Mouse (Mus musculus): ENCODE results near the gene Polr1a. TPM values are rescaled to one million over a fixed set of nuclear protein-coding genes. Genes with fewer than 3 reads are reported as not detected.
"Not testable (repeated sequence)": the region's sequence is repeated elsewhere in the genome, so short reads cannot be mapped to it uniquely, and the experiment has no call there.

Polr1a gene
- polyA plus RNA-seq, 1 experiment from 2014 or later: 13.0 TPM

DNA sequence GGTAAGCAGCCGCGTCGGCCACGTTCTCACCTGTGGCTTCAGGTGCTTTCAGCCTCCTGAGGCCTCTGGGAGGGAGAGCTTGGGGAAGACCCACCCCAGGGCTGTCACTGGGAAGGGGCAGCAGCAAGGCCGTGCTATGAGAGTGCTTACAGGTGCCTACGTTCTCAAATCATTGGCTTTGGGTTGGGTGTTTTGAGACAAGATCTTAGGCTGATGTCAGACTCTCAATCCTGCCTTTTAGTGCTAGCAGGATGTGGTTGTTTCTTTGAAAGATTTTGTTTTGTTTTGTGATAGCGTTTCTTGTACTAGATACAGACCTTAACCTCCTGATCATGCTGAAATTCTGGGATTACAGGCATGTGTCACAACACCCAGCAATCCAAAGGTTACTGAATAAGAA is 11.9 kb downstream of the Polr1a start:
- no peak overlapping the region for H3K4me3 ChIP-seq (replicated peaks)
- no peak overlapping the region for H3K4me2 ChIP-seq
- no peaks in the 10 kb centered on the region for H3K9me3 ChIP-seq (replicated peaks)
- H3K9ac ChIP-seq: no peak overlapping the region
- H3K27ac ChIP-seq (replicated peaks): no peak overlapping the region
- H3K27me3 ChIP-seq: no peaks in the 10 kb centered on the region
- no peaks in the 10 kb centered on the region for H3K4me1 ChIP-seq (replicated peaks)
- 82% methylated on average over 7 of the region's 7 CpGs for WGBS (ENCODE audit: insufficient replicate concordance)
- no peak for ATAC-seq (ENCODE audit: insufficient read depth)
- peaks cover 85% of the 10 kb centered on the region for H3K36me3 ChIP-seq (replicated peaks)

DNA sequence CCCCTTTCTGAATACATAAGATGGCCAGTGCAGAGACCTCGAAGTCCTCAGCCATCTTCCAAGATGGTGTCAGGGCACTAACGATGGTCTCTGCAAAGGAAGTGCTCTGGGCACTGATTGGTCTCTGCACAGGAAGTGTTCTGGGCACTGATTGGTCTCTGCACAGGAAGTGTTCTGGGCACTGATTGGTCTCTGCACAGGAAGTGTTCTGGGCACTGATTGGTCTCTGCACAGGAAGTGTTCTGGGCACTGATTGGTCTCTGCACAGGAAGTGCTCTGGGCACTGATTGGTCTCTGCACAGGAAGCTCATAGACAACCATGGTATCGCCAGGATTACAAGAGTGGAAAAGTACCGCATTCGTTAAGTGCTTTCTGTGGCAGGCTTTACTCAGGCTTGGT is 16.4 kb downstream of the Polr1a start:
- not testable (repeated sequence) for H3K4me1 ChIP-seq (replicated peaks); H3K4me3 ChIP-seq (replicated peaks); H3K27me3 ChIP-seq; H3K9ac ChIP-seq; ATAC-seq (ENCODE audit: insufficient read depth); H3K9me3 ChIP-seq (replicated peaks); H3K27ac ChIP-seq (replicated peaks); H3K4me2 ChIP-seq
- WGBS (ENCODE audit: insufficient replicate concordance): 47% methylated on average over 5 of the region's 5 CpGs
- H3K36me3 ChIP-seq (replicated peaks): peaks cover 75% of the 10 kb centered on the region

GRCm38 (mm10) chr6:71927911-71928310 is 19.1 kb downstream of the Polr1a start:
- no peak overlapping the region for H3K4me2 ChIP-seq
- no peaks in the 10 kb centered on the region for H3K9me3 ChIP-seq (replicated peaks)
- H3K4me1 ChIP-seq (replicated peaks): no peaks in the 10 kb centered on the region
- H3K4me3 ChIP-seq (replicated peaks): no peak overlapping the region
- ATAC-seq (ENCODE audit: insufficient read depth): no peak
- H3K9ac ChIP-seq: no peak overlapping the region
- H3K36me3 ChIP-seq (replicated peaks): peaks cover 76% of the 10 kb centered on the region
- no peak overlapping the region for H3K27ac ChIP-seq (replicated peaks)
- H3K27me3 ChIP-seq: no peaks in the 10 kb centered on the region

- Histone ChIP-seq H3K27ac (replicated peaks) (no peak overlapping the region), H3K4me1 (replicated peaks) (no peaks in the 10 kb centered on the region)
These were observed 21.2 kb downstream of the Polr1a start for GRCm38 (mm10) chr6:71930053-71930452.

DNA sequence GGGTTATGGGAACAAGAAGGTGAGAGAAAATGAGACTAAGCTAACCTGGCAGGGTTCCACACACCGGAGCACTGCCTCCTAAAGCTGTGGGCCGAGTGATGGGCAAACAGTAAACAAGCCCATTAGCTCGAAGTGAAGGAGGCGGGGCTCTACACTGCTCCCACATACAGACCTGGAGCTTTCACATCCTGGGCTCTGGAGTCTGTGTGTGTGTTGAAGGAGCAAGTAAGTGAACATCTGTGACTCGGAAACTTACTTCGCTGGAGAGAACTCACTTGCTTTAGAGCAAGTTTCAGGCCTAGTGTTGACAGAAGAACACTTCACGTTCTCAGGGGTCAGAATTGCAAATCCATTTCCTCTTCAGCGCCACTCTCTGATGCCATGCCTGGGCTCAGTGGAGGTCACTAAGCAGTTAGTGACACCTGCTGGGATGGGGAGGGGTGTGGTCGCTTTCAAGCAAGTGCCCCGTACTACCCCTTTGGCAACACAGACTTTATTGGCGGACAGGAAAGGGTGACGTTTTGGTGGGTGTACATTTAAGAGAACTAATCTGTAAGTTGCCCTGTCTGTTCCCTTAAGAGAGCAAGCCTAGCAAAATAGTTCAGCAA is 22.1 kb downstream of the Polr1a start:
- Histone ChIP-seq H3K4me2 (no peak overlapping the region), H3K4me3 (replicated peaks) (no peak overlapping the region), H3K9me3 (replicated peaks) (no peaks in the 10 kb centered on the region), H3K9ac (no peak overlapping the region), H3K27ac (replicated peaks) (0 out of 2 replicates have a peak overlapping the region, but pooled peaks have one; percentile 38), H3K36me3 (replicated peaks) (peaks cover 83% of the 10 kb centered on the region), H3K4me1 (replicated peaks) (no peaks in the 10 kb centered on the region), H3K27me3 (no peaks in the 10 kb centered on the region)
- 75% methylated on average over 12 of the region's 12 CpGs for WGBS (ENCODE audit: insufficient replicate concordance)
- no peak for ATAC-seq (ENCODE audit: insufficient read depth)

More at GRCm38 (mm10) chr6:71930053-71930452, 21.2 kb downstream of the Polr1a start:
- no peaks in the 10 kb centered on the region for H3K27me3 ChIP-seq
- peaks cover 79% of the 10 kb centered on the region for H3K36me3 ChIP-seq (replicated peaks)
- no peaks in the 10 kb centered on the region for H3K9me3 ChIP-seq (replicated peaks)
- ATAC-seq (ENCODE audit: insufficient read depth): peak; percentile 31; the same call in 1 of the 2 replicates
- WGBS (ENCODE audit: insufficient replicate concordance): 68% methylated on average over 10 of the region's 10 CpGs
- H3K4me3 ChIP-seq (replicated peaks): no peak overlapping the region
- H3K4me2 ChIP-seq: no peak overlapping the region
- no peak overlapping the region for H3K9ac ChIP-seq

DNA sequence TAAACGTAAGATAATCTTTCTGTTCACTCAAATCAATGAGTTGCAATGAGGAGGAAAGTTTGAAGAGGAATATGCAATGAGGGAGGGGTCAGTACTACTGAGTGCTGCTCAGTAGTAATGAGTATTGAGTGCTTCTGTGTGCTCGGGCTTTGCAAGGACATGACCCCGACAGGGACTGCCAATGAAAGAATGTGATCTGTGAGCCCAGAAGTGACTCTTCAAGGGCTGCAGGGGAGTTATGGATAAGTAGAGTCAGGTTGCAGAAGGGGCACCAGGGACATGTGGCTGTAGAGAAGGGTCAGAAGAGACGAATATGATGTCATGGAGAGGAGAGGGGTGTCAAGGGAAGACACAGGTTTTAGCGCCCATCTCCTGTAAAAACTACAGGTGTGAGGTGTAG is 23.5 kb downstream of the Polr1a start:
- 71% methylated on average over 5 of the region's 5 CpGs for WGBS (ENCODE audit: insufficient replicate concordance)
- ATAC-seq (ENCODE audit: insufficient read depth): no peak

DNA sequence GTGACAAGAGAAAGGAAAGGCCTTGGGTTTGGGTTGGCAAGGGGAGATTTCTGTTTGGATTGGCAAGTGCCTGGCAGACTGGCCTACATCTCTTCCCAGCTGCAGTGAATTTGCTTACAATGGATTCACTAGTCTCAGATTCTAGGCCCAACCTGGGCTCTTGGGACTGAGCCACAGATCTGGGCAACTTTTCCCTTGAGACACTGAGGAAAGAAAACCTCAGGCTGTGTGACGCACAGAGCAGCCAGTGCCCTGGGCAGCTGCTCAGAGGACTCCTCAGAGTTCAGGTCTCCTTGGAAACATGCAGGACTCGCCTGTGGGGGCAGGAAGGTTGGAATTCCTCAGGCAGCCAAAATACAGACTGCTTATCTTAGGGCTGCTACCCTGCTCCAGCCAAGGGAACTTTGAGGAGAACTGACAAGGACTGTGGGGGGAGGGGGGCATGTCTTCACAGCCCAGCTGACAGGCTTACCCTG is 25.3 kb downstream of the Polr1a start:
- H3K9ac ChIP-seq: no peak overlapping the region
- no peak overlapping the region for H3K4me2 ChIP-seq
- ATAC-seq (ENCODE audit: insufficient read depth): no peak
- no peak overlapping the region for H3K27ac ChIP-seq (replicated peaks)
- 73% methylated on average over 2 of the region's 2 CpGs for WGBS (ENCODE audit: insufficient replicate concordance)
- no peaks in the 10 kb centered on the region for H3K9me3 ChIP-seq (replicated peaks)
- H3K4me1 ChIP-seq (replicated peaks): no peaks in the 10 kb centered on the region
- H3K36me3 ChIP-seq (replicated peaks): peaks cover 92% of the 10 kb centered on the region
- H3K27me3 ChIP-seq: no peaks in the 10 kb centered on the region
- no peak overlapping the region for H3K4me3 ChIP-seq (replicated peaks)

More for the DNA sequence above, 23.5 kb downstream of the Polr1a start:
- no peaks in the 10 kb centered on the region for H3K27me3 ChIP-seq
- H3K4me2 ChIP-seq: no peak overlapping the region
- H3K9ac ChIP-seq: no peak overlapping the region
- no peaks in the 10 kb centered on the region for H3K4me1 ChIP-seq (replicated peaks)
- H3K27ac ChIP-seq (replicated peaks): no peak overlapping the region
- peaks cover 85% of the 10 kb centered on the region for H3K36me3 ChIP-seq (replicated peaks)
- H3K9me3 ChIP-seq (replicated peaks): no peaks in the 10 kb centered on the region
- no peak overlapping the region for H3K4me3 ChIP-seq (replicated peaks)

GRCm38 (mm10) chr6:71935737-71936136 is 26.9 kb downstream of the Polr1a start:
- WGBS (ENCODE audit: insufficient replicate concordance): 73% methylated on average over 2 of the region's 2 CpGs
- Histone ChIP-seq H3K27me3 (no peaks in the 10 kb centered on the region), H3K4me1 (replicated peaks) (no peaks in the 10 kb centered on the region), H3K4me2 (no peak overlapping the region), H3K4me3 (replicated peaks) (no peak overlapping the region), H3K27ac (replicated peaks) (no peak overlapping the region; the same call in 1 of the 2 replicates), H3K9me3 (replicated peaks) (no peaks in the 10 kb centered on the region), H3K36me3 (replicated peaks) (peaks cover 86% of the 10 kb centered on the region), H3K9ac (no peak overlapping the region)
- no peak for ATAC-seq (ENCODE audit: insufficient read depth)

- 79% methylated on average over 6 of the region's 6 CpGs for WGBS (ENCODE audit: insufficient replicate concordance)
- no peaks in the 10 kb centered on the region for H3K9me3 ChIP-seq (replicated peaks)
- no peak overlapping the region for H3K9ac ChIP-seq
- H3K4me1 ChIP-seq (replicated peaks): no peaks in the 10 kb centered on the region
- H3K4me2 ChIP-seq: no peak overlapping the region
- H3K36me3 ChIP-seq (replicated peaks): peaks cover 66% of the 10 kb centered on the region
- no peak overlapping the region for H3K4me3 ChIP-seq (replicated peaks)
- H3K27ac ChIP-seq (replicated peaks): no peak overlapping the region
- H3K27me3 ChIP-seq: no peaks in the 10 kb centered on the region
- ATAC-seq (ENCODE audit: insufficient read depth): no peak
These were observed 32.1 kb downstream of the Polr1a start for GRCm38 (mm10) chr6:71940912-71941311.

GRCm38 (mm10) chr6:71945101-71945500 is 36.2 kb downstream of the Polr1a start:
- Histone ChIP-seq H3K27ac (replicated peaks) (no peak overlapping the region), H3K4me1 (replicated peaks) (0 out of 2 replicates have a peak, but pooled peaks cover 2% of the 10 kb centered on the region), H3K9me3 (replicated peaks) (no peaks in the 10 kb centered on the region), H3K4me3 (replicated peaks) (no peak overlapping the region), H3K36me3 (replicated peaks) (peaks cover 60% of the 10 kb centered on the region), H3K27me3 (no peaks in the 10 kb centered on the region), H3K4me2 (no peak overlapping the region), H3K9ac (no peak overlapping the region)
- 84% methylated on average over 6 of the region's 6 CpGs for WGBS (ENCODE audit: insufficient replicate concordance)
- no peak for ATAC-seq (ENCODE audit: insufficient read depth)

DNA sequence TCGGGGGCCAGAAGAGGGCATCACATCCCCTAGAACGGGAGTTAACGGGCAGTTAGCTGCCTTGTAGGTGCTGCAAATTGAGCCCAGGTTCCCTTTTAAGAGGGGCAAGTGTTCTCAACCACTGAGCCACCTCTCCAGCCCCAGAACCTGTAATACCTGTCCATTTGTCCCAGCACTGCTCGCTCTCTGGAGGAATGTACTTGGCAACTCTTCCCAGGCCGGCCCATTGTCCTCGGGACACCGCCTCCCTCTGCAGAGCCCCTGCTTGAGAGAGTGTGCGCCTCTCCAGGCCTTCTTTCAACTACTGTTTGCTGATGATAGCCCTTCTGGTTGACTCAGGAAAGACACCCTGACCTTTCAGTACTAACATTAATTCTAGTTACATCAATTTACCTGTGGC is 37.3 kb downstream of the Polr1a start:
- H3K9me3 ChIP-seq (replicated peaks): no peaks in the 10 kb centered on the region
- 0 out of 2 replicates have a peak, but pooled peaks cover 2% of the 10 kb centered on the region for H3K4me1 ChIP-seq (replicated peaks)
- H3K4me2 ChIP-seq: no peak overlapping the region
- WGBS (ENCODE audit: insufficient replicate concordance): 87% methylated on average over 8 of the region's 8 CpGs
- no peak overlapping the region for H3K27ac ChIP-seq (replicated peaks)
- no peaks in the 10 kb centered on the region for H3K27me3 ChIP-seq
- ATAC-seq (ENCODE audit: insufficient read depth): no peak
- peaks cover 58% of the 10 kb centered on the region for H3K36me3 ChIP-seq (replicated peaks)
- H3K9ac ChIP-seq: no peak overlapping the region
- H3K4me3 ChIP-seq (replicated peaks): no peak overlapping the region

DNA sequence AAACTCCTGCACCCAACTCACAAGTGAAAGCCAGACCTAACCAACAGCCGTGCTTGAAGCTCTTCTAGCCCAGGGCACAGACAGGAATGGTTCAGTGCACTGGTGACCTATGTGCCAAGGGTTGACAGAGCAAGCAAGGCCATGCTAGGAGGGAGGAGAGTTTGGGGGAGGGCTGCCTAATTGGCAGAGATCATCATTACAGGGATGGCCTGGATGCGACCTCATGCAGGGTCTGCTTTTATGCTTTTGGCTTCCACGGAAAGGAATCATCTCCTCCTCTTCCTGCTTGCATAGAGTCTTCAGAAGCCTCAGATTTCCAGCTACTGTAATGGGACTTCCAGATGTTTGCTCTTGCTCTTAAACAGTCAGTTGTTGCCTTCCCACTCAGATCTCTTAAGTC is 40.9 kb downstream of the Polr1a start:
- Histone ChIP-seq H3K9ac (no peak overlapping the region), H3K27me3 (no peaks in the 10 kb centered on the region), H3K4me2 (no peak overlapping the region), H3K36me3 (replicated peaks) (peaks cover 74% of the 10 kb centered on the region), H3K4me3 (replicated peaks) (no peak overlapping the region), H3K27ac (replicated peaks) (no peak overlapping the region), H3K9me3 (replicated peaks) (no peaks in the 10 kb centered on the region), H3K4me1 (replicated peaks) (0 out of 2 replicates have a peak, but pooled peaks cover 2% of the 10 kb centered on the region)
- no peak for ATAC-seq (ENCODE audit: insufficient read depth)
- 66% methylated on average over 3 of the region's 3 CpGs for WGBS (ENCODE audit: insufficient replicate concordance)

Measured in liver, embryonic 15.5 days (tissue).